Mouse (Mus musculus): Measurements from ENCODE around the gene Dennd1a. TPM values are rescaled to one million over a fixed set of nuclear protein-coding genes. Genes with fewer than 3 reads are reported as not detected.

Dennd1a gene
- polyA plus RNA-seq, 1 experiment from 2014 or later: 10.3 TPM

DNA sequence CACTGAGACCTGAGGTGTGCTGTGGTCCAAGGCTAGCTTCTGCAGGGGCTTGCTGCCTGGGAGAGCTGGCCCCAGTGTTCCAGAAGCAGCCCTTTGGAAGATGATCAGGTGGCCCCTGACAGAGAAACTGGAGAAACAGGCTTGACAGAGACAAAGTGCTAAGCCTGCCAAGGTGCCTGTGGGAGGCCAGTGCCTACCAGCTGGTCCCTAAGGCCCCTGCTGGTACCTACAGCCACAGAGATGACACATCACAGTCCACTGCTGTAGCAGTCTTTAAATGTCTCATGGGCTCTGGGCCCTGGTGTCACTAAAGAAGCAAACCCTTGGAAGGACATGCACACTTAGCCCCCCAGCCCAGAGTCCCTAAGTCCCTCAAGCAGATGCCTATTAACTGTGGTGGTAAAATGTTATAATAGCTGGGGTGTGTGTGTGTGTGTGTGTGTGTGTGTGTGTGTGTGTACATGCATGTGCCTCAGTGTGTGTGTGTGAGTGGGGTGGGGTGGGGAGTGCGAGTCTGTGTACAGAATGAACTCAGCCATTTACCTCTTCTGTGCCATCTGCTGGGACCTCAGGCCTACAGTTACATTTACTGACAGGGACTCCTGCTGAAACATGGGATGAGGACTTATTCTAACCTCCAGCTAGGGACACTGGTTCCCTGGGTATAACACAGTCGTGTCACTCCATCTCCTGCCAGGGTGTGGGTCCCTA lies 530.8 kb downstream of the Dennd1a start:
- Histone ChIP-seq H3K27me3 (replicated peaks) (0 out of 2 replicates have a peak, but pooled peaks cover 6% of the 10 kb centered on the region), H3K4me3 (replicated peaks) (no peak overlapping the region), H3K36me3 (no peaks in the 10 kb centered on the region), H3K27ac (no peak overlapping the region), H3K4me1 (peaks cover 9% of the 10 kb centered on the region), H3K9me3 (no peaks in the 10 kb centered on the region), H3K9ac (no peak overlapping the region), H3K4me2 (no peak overlapping the region)
- WGBS: 73% methylated on average over 2 of the region's 2 CpGs
- no peak for ATAC-seq (ENCODE audit: insufficient read depth, low FRiP score, low read depth)

DNA sequence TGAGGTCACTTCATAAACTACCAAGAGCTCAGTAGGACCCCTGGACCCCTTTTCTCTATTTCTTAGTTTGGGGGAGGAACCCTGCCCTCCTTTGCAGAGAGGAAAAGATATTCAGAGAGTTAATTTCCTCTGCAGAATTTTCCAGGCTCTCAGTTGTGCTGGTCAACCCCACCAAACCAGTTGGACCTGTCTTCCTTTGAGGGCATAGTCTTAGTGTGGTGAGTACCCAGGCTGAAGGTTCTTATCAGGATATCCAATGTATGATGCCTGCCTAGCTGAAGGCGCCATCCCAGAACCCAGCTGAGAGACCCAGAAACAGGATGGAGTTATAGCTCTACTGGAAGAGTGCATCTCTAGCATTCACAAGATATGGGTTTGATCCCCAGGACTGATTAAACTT lies 536.1 kb downstream of the Dennd1a start:
- Histone ChIP-seq H3K27me3 (replicated peaks) (no peaks in the 10 kb centered on the region), H3K36me3 (no peaks in the 10 kb centered on the region), H3K4me1 (0 out of 2 replicates have a peak, but pooled peaks cover 9% of the 10 kb centered on the region), H3K9ac (no peak overlapping the region), H3K9me3 (no peaks in the 10 kb centered on the region), H3K4me2 (no peak overlapping the region), H3K4me3 (replicated peaks) (no peak overlapping the region), H3K27ac (no peak overlapping the region)
- no peak for ATAC-seq (ENCODE audit: insufficient read depth, low FRiP score, low read depth)
- 75% methylated on average over 1 of the region's 1 CpGs for WGBS

DNA sequence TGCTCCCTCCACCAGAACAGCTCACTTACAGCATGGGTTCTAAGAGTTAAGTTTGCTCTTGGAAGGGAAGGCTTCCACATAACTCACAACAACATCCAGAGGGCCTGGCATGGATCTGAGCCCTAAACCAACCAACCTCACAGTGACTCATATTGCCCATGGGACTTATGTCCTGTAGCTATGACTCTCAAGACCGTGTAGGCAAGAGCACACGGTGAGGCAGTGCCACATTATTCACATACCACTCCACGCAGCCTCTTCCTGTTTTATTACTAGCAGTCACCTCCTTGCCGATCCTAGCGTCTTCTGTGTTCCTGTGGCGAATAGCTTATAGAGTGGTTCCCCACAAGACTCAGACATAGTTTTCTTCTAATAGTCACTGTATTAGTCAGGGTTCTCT lies 537.9 kb downstream of the Dennd1a start:
- 75% methylated on average over 6 of the region's 6 CpGs for WGBS
- Histone ChIP-seq H3K9me3 (no peaks in the 10 kb centered on the region), H3K4me1 (0 out of 2 replicates have a peak, but pooled peaks cover 9% of the 10 kb centered on the region), H3K27ac (no peak overlapping the region), H3K36me3 (no peaks in the 10 kb centered on the region), H3K9ac (no peak overlapping the region), H3K27me3 (replicated peaks) (no peaks in the 10 kb centered on the region), H3K4me2 (no peak overlapping the region), H3K4me3 (replicated peaks) (no peak overlapping the region)
- ATAC-seq (ENCODE audit: insufficient read depth, low FRiP score, low read depth): no peak

Small RNA genes within 50 kb of the gene (microRNA-seq; reads per million reads assigned to microRNA genes)
- gene Gm44455: not detected

Other genes starting within 250 kb of the Dennd1a start
- 0.15 and 0.41 TPM in 2 replicates for gene Lhx2, start 51.9 kb upstream of the Dennd1a start, polyA plus RNA-seq (2015; fragmentation: Nextera tagmentation; extraction: Ambion mirVana)
- 109 and 111 TPM in 2 replicates for gene Nek6, start 224.3 kb upstream of the Dennd1a start, polyA plus RNA-seq (2015; fragmentation: Nextera tagmentation; extraction: Ambion mirVana)